Mouse (Mus musculus): Measurements from ENCODE around the gene Padi6.

Gene Padi6

GRCm38 (mm10) chr4:140750328-140750727 lies 7.9 kb upstream of the Padi6 start:
- in situ Hi-C loops (cut with MboI, MseI), result no loop called here

- in situ Hi-C loops (cut with MboI, MseI), result loop anchor here (10.0 kb wide), 1 partner anchor 153 kb away; no protein-coding TSS in a partner anchor
Measured at GRCm38 (mm10) chr4:140747978-140748377, 5.5 kb upstream of the Padi6 start.

DNA sequence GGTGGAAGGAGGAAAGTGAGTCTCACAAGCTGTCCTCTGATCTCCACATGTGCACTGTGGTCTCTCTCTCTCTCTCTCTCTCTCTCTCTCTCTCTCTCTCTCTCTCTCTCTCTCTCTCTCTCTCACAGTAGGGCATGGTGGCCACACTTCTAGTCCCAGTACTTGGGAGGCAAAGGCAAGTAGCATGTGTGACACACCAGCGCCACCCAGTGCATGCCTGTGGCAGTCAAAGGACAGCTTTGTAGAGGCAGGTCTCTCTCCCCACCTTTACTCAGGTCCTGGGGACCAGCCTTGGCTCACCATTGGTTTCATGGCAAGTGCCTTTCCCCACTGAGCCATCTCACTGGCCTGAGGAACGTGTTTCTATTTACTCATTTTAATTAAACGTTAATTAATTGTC lies 2.2 kb upstream of the Padi6 start:
- in situ Hi-C loops (cut with MboI, MseI), result loop anchor here (10.0 kb wide), 1 partner anchor 150 kb away; no protein-coding TSS in a partner anchor

DNA sequence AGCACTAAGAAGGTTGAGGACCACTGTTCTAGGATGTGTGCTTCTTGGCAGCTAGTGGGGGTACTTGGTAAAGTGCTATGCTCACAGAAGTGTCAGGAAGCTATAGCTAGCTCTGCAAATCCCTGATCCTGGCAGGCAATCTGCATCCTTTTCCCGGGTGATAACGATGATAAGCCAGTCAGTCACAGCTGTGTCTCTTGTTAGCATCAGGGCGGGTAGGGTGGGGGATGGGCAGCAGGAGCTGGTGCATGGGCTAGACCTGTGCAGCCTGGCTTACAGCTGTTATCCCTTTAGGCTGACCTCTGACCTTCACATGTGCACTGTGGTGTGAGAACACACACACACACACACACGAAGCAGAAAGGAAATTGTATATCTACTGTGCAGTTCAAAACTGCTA lies 643 bp upstream of the Padi6 start:
- in situ Hi-C loops (cut with MboI, MseI), result loop anchor here (10.0 kb wide), 1 partner anchor 148 kb away; no protein-coding TSS in a partner anchor

- in situ Hi-C loops (cut with MboI, MseI), result loop anchor here (10.0 kb wide), 1 partner anchor 147 kb away; no protein-coding TSS in a partner anchor
Measured at GRCm38 (mm10) chr4:140741401-140741800, 1.0 kb downstream of the Padi6 start.

DNA sequence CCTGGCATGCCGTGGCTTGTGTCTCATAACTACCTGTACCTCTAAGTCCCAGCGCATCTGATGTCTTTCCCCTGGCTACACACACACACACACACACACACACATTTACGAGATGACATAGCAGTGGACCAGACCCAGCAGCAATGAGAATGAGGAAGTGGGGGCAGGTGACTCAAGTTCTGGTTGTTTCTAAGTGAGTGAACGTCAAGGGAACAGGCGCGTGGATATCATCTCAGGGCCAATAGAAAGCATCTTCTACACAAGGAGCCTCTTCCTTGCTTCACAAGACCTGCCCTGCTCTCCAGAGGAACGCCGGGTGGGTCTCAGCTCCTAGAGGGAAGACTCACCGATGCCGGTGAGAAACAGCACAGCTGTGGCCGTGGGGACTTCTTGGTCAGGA lies 1.8 kb downstream of the Padi6 start:
- in situ Hi-C loops (cut with MboI, MseI), result loop anchor here (10.0 kb wide), 1 partner anchor 146 kb away; no protein-coding TSS in a partner anchor

DNA sequence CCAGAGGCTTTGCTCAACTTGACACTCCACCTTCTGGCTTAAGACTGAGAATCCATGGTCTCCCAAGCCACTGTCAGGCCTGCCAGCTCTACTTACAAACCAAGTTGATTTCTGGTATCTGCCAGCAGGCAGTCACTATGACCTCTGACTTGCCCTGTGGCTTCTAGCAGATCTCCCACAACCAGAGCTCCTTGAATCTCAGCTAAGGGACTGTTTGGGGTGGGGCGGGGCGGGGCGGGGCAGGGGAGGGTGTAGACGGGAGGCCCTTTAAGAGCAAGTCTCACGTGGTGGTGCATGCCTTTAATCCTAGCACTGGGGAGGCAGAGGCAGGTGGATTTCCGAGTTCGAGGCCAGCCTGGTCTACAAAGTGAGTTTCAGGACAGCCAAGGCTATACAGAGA lies 9.6 kb downstream of the Padi6 start:
- in situ Hi-C loops (cut with MboI, MseI), result no loop called here

GRCm38 (mm10) chr4:140731654-140732053 lies 10.8 kb downstream of the Padi6 start:
- in situ Hi-C loops (cut with MboI, MseI), result no loop called here

GRCm38 (mm10) chr4:140726907-140727306 lies 15.5 kb downstream of the Padi6 start:
- in situ Hi-C loops (cut with MboI, MseI), result no loop called here

- in situ Hi-C loops (cut with MboI, MseI), result no loop called here
Measured at GRCm38 (mm10) chr4:140724739-140725138, 17.7 kb downstream of the Padi6 start.

DNA sequence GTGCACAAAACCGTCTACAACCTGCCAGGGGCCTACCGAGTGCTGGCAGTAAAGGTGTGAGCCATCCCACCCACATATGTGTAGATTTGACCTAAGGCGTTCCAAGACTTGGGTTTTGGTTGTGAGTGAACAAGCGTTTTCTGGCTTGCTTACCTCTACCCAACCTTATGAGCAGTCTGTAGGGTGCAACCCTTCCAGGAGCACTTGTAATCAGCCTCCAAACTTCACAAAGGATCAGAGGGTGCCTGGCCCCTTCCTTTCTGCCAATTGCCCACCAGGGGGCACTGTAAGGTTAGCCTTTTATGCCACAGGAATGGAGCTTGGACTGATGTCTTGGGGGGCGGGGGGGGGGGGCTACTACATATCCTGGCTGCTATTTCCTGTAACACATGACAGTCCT lies 18.6 kb downstream of the Padi6 start:
- in situ Hi-C loops (cut with MboI, MseI), result no loop called here

- in situ Hi-C loops (cut with MboI, MseI), result no loop called here
Measured at GRCm38 (mm10) chr4:140723192-140723591, 19.3 kb downstream of the Padi6 start.

- in situ Hi-C loops (cut with MboI, MseI), result no loop called here
Measured at GRCm38 (mm10) chr4:140722710-140723109, 19.7 kb downstream of the Padi6 start.

DNA sequence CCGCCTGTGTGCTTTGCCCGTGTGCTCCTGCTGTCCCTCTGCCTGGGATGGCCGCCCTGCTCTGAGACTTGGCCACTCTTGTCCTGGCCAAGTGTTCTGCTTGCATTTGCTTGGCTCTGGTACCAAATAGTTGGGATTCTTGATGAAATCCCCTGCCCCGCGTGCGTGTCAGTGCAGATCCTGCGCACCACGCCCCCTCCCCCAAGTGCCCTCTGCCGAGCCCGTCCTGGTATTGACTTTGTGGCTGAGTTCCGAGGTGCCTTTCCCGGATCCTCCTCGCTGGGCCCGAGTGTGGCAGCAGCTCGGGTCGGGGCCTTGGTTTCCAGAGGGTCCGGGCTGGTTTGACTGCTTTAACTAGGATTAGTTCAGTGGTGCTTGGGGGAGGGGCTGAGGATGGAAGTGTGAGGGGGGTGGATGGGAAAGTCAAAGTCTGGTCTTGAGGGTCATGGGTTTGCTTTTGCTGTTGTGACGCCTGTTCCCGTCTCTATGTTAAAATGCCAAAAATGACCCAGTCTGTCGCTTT lies 20.4 kb downstream of the Padi6 start:
- in situ Hi-C loops (cut with MboI, MseI), result no loop called here

DNA sequence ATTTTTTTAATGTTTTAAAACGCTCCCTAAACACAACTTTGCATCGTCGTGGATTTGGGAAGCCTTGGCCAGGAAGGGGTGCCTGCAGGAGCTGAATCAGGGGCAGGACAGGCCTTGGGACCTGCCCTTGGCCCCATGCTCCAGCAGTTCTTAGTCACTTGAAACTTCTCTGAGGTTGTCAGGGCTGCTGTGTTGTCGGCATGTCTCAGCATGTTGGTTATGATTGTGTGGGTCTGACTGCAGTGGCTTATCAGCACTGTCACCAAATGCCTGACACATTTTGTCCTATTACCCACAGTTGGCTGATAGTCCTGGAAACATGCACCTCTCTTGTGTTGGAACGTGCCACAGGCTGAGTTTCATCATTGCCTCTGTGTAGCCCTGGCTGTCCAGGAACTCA lies 22.4 kb downstream of the Padi6 start:
- in situ Hi-C loops (cut with MboI, MseI), result no loop called here

DNA sequence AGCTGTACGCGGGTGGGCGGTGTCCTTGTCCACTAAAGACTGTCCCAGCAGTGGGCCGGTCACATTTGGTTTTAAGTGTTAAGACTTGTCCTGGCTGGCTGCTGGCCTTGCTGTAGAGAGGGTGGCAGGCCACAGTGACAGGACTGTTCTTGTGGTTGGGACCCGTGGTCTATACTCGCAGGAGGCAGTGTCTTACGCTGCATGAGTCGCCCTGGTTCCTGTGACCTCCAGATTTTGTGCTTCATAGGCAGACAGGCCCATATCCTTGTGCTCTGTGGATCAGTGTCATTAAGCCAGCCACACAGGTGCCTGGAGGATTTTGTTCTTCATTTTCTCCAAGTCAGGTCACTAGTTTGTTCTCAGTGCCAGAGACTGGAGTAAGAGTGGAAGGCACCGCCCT lies 24.0 kb downstream of the Padi6 start:
- in situ Hi-C loops (cut with MboI, MseI), result no loop called here

GRCm38 (mm10) chr4:140716994-140717393 lies 25.4 kb downstream of the Padi6 start:
- in situ Hi-C loops (cut with MboI, MseI), result no loop called here

DNA sequence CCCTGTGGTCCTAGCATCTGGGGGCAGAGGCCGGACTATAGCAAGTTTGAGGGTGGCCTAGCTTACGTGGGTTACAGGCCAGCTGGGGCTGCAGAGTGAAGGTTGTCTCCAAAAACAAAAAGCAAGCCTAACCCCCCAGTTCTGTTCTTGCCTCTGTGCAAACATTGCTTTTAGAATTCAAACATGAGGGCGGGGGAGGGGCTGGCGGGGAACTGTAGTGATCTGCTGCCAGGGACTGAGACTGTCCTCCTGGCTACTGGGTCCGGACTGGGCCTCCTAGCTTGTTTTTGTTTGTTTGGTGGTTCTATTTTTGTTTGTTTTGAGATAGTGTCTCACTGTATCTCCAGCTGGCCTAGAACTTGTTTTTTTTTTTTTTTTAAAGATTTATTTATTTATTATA lies 27.9 kb downstream of the Padi6 start:
- in situ Hi-C loops (cut with MboI, MseI), result no loop called here

DNA sequence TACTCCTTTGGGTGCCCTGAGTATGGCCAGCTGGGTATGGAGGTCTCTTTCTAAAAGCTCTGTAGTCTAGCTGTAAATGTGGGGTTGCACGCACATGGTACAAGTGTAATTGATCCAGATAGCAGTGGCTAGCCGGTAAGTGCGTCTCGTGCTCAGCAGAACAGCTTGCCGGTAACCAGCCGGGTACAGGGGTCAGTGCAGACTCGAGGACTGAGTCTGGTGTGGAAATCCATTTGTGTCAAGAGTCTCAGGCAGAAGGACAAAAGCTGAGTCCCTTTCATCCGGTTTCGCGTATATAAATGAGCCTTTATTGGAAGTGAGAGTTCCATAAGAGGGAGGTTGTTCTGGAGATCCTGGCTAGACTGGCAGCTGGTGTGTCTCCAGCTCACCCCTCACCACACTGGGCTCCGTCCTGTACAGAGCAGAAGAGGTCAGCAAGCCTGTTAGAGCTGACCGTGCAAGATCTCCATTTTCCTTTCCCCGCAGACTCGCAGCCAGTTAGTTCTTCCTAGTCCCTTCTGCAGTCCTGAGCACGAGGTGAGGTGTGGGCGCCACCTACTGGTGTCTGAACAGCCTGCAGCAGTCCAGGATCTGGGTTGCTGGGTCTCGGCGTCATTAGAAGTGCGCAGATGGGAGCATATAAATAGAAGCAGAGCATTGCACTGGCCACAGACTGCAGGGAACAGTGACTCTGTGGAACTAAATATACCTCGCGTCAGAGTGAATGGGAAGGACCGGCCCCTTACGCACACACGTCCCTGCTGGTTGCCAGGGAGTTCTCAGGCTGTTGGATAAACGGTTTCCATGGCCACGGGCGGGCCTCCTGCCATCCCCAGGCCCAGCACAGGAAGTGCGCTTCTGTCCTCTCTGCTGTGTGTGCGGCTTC lies 28.7 kb downstream of the Padi6 start:
- in situ Hi-C loops (cut with MboI, MseI), result no loop called here

DNA sequence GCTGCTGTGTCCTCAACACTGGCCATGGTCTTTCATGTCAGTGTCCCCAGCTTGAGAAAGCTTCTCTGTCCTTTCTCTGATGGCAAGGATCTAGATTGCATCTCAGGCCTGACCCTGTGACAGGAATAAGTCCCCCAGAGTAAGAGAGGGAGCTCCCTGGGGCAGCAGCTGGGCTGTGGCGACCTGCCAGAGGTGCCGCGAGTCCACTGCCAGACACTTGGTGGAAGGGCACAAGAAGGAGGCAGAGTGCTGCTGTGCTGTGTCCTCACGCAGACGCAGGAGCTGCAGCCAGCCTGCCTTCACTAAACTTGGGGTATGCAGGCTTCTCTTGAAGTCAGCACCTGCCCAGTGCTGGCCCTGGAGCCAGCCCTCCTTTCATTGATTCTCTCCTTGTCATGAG lies 31.1 kb downstream of the Padi6 start:
- in situ Hi-C loops (cut with MboI, MseI), result no loop called here

DNA sequence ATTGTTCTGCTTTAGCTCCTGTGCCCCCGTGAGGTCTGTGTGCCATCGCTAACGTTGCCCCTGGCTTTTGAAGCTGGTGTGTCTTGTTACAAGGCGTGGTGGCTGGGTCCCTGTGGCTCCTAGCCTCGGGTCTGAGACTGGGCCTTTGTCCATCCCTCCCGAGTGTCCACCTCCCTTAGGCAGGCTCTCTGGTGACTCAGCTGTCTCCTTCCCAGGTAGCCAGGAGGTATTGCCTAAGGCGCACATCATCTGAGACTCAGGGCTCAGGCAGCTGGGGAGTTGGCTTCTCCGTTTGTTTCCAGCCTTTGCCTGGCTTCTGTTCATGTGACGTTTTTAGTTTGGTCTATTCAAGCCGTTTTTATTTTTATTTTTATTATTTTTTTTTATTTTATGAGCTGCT lies 31.7 kb downstream of the Padi6 start:
- in situ Hi-C loops (cut with MboI, MseI), result no loop called here

- in situ Hi-C loops (cut with MboI, MseI), result loop anchor here (10.0 kb wide), 1 partner anchor 715 kb away; the partner anchor contains the start of gene Hspb7
Measured at GRCm38 (mm10) chr4:140709617-140710016, 32.8 kb downstream of the Padi6 start.

DNA sequence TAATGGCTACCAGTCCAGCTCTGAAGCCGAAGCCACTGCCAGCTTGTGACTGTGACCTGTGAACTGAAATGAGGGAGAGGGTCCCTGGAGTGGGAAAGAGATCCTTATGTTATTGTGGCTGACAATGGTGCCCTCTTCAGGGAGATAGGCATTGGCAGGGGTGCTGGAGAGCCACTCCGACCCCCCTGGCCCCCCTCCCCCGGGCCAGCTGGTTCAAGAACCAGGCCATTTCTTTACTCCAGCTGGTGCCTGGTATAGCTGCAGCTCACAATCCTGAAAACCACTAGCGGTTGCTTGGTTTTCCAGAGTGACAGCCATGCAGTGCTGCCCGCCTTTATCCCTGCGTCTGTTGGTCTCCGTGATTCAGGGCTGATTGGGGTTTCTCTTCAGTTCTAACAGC lies 33.3 kb downstream of the Padi6 start:
- in situ Hi-C loops (cut with MboI, MseI), result loop anchor here (10.0 kb wide), 1 partner anchor 716 kb away; the partner anchor contains the start of gene Hspb7

Data from T-helper 1 cell (primary cell).